Mouse (Mus musculus) hematopoietic multipotent progenitor cell, adult 10-12 weeks (in vitro differentiated cells): ENCODE results near the gene Slc25a5. TPM values are rescaled to one million over a fixed set of nuclear protein-coding genes. Genes with fewer than 3 reads are reported as not detected.

Source experiments
- polyA plus RNA-seq: library from polyadenylated mRNA; stranded (reverse); fragments of >175 nt; gene quantifications from 2 replicates; pipeline ENCODE4 v1.2.3, GENCODE M21; 2012; ENCODE audit warnings: low replicate concordance

Slc25a5 gene
- polyA plus RNA-seq = 16.1 and 40.3 TPM in 2 replicates

DNA sequence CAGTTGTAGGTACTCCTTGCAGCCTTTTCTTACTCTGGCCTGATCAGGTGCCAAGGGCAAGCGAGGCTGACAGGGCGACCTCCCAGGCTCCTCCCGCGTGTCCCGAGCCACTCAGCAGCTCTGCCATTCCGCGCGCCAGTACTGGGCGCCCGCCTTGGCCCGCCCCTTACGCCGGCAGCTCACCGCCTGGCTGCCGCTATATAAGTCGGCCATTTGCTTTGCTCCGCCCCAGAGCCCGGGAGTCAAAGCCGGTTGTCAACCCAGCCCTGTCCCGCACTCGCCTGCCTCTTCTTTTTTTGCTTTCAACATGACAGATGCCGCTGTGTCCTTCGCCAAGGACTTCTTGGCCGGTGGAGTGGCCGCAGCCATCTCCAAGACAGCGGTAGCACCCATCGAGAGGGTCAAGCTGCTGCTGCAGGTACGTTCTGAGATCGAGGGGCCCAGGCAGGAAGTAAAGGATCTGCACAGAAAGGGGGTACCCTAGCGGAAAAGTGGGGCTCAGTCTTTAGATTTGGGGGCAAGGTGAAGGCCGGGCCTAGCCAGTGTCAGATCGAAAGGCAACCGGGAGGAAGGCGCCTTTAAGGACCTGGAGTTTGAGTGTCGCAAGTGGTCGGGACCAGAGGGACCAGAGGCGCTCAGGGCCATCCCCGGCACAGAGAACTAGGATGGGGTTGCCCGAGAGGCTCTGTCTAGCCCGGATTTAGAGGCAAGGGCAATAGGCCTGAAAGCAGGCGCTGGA lies at the start of gene Slc25a5:
Slc25a5 (plus strand) TSS at position 228 of the 739 bp plus-strand sequence.

Other genes with a start within 250 kb of the Slc25a5 start
- 41.9 and 81.7 TPM in 2 replicates for gene Pgrmc1, start 197.4 kb upstream of the Slc25a5 start, polyA plus RNA-seq
- gene Akap17b, start 150.3 kb upstream of the Slc25a5 start, polyA plus RNA-seq = 0.18 and 1.2 TPM in 2 replicates
- 0.91 and 3.2 TPM in 2 replicates for gene Slc25a43, start 52.0 kb upstream of the Slc25a5 start, polyA plus RNA-seq
- 88.5 and 146 TPM in 2 replicates for gene Ube2a, start 78.2 kb downstream of the Slc25a5 start, polyA plus RNA-seq
- 0.52 and 2.8 TPM in 2 replicates for gene C330007P06Rik, start 78.5 kb downstream of the Slc25a5 start, polyA plus RNA-seq
- gene Nkrf, start 107.2 kb downstream of the Slc25a5 start, polyA plus RNA-seq = 0.50 and 1.0 TPM in 2 replicates
- 10.4 and 28.4 TPM in 2 replicates for gene Sept6, start 196.1 kb downstream of the Slc25a5 start, polyA plus RNA-seq